Mouse (Mus musculus) midbrain, embryonic 10.5 days (tissue): Measurements from ENCODE around the gene Nckipsd. TPM values are rescaled to one million over a fixed set of nuclear protein-coding genes. Genes with fewer than 3 reads are reported as not detected.

ENCODE experiments used
- DNase-seq: peaks from one replicate; pipeline ENCODE4 v3.0.0-alpha.2; 2017; ENCODE audit warnings: low spot score
- H3K27ac ChIP-seq: fragments of 300-500 bp; sonication (generic); replicated peaks from 2 replicates; pipeline ENCODE4 v1.5.1; 2016; ENCODE audit warnings: mild to moderate bottlenecking
- H3K27me3 ChIP-seq: fragments of 300-500 bp; sonication (generic); 2 replicates; pipeline ENCODE4 v1.6.1; 2016; ENCODE audit warnings: low read depth, mild to moderate bottlenecking; ENCODE audit not compliant: poor library complexity, severe bottlenecking
- H3K36me3 ChIP-seq: fragments of 300-500 bp; sonication (generic); 2 replicates; pipeline ENCODE4 v1.6.1; 2016; ENCODE audit warnings: mild to moderate bottlenecking, moderate library complexity
- H3K4me1 ChIP-seq: fragments of 300-500 bp; sonication (generic); 2 replicates; pipeline ENCODE4 v1.6.1; 2016
- H3K4me3 ChIP-seq: fragments of 300-500 bp; sonication (generic); 2 replicates; pipeline ENCODE4 v1.5.1; 2016; ENCODE audit warnings: mild to moderate bottlenecking, moderate library complexity
- H3K9me3 ChIP-seq: fragments of 300-500 bp; sonication (generic); replicated peaks from 2 replicates; pipeline ENCODE4 v1.6.1; 2016; ENCODE audit warnings: mild to moderate bottlenecking
- WGBS: fragments of 180-500 bp; shearing (Covaris S2); methylation state at CpG from one replicate; pipeline ENCODE4 v1.1.7; 2016; 5-methylcytosine and 5-hydroxymethylcytosine counted together
- polyA plus RNA-seq: library from polyadenylated mRNA; unstranded; fragments of >200 nt; fragmentation: Nextera tagmentation; extraction: Ambion mirVana; gene quantifications from 2 replicates; pipeline ENCODE4 v1.2.1, GENCODE M21; 2016

Gene Nckipsd
- polyA plus RNA-seq, 1 experiment from 2014 or later, result 17.3 TPM

DNA sequence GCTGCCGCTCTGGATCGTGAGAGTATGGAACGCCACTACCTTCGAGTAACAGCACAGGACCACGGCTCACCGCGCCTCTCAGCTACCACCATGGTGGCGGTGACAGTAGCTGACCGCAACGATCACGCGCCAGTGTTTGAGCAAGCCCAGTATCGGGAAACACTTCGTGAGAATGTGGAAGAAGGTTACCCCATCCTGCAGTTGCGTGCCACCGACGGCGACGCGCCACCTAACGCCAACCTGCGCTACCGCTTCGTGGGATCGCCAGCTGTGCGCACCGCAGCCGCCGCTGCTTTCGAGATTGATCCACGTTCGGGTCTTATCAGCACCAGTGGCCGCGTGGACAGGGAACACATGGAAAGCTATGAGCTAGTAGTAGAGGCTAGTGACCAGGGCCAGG is 19.3 kb downstream of the Nckipsd start:
- H3K36me3 ChIP-seq, result peaks cover 29% of the 10 kb centered on the region; the same call in 1 of the 2 replicates
- H3K4me3 ChIP-seq, result peak overlapping the region; percentile 68
- H3K27me3 ChIP-seq, result peaks cover 98% of the 10 kb centered on the region
- DNase-seq, result no peak
- no peak overlapping the region for H3K27ac ChIP-seq
- WGBS, result 15% methylated on average over 34 of the region's 34 CpGs
- H3K9me3 ChIP-seq, result no peaks in the 10 kb centered on the region
- H3K4me1 ChIP-seq, result peaks cover 59% of the 10 kb centered on the region

DNA sequence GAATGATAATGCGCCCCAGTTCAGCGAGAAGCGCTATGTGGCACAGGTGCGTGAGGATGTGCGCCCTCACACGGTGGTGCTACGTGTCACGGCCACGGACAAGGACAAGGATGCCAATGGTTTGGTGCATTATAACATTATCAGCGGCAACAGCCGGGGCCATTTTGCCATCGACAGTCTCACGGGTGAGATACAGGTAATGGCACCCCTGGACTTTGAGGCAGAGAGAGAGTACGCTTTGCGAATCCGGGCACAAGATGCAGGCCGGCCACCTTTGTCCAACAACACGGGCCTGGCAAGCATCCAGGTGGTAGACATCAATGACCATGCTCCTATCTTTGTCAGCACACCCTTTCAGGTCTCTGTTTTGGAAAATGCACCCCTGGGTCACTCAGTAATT is 19.7 kb downstream of the Nckipsd start:
- peak overlapping the region; percentile 68 for H3K4me3 ChIP-seq
- peaks cover 100% of the 10 kb centered on the region for H3K27me3 ChIP-seq
- H3K36me3 ChIP-seq, result peaks cover 31% of the 10 kb centered on the region; the same call in 1 of the 2 replicates
- H3K4me1 ChIP-seq, result peaks cover 64% of the 10 kb centered on the region
- H3K9me3 ChIP-seq, result no peaks in the 10 kb centered on the region
- WGBS, result 63% methylated on average over 18 of the region's 18 CpGs
- DNase-seq, result no peak
- no peak overlapping the region for H3K27ac ChIP-seq

DNA sequence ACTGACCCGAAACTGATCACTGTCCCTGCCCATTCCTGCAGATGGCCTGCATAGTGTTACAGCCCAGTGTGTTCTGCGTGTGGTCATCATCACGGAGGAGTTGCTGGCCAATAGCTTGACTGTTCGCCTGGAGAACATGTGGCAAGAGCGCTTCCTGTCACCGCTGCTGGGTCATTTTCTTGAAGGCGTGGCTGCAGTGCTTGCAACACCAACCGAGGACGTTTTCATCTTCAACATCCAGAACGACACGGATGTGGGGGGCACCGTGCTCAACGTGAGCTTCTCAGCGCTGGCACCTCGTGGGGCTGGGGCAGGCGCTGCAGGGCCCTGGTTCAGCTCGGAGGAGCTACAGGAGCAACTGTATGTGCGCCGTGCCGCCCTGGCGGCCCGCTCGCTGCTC is 23.5 kb downstream of the Nckipsd start:
- peaks cover 80% of the 10 kb centered on the region for H3K27me3 ChIP-seq
- DNase-seq, result no peak
- 10% methylated on average over 23 of the region's 23 CpGs for WGBS
- H3K36me3 ChIP-seq, result peaks cover 68% of the 10 kb centered on the region
- H3K4me3 ChIP-seq, result peak overlapping the region; percentile 66
- no peaks in the 10 kb centered on the region for H3K9me3 ChIP-seq
- H3K27ac ChIP-seq, result no peak overlapping the region
- H3K4me1 ChIP-seq, result peaks cover 37% of the 10 kb centered on the region

DNA sequence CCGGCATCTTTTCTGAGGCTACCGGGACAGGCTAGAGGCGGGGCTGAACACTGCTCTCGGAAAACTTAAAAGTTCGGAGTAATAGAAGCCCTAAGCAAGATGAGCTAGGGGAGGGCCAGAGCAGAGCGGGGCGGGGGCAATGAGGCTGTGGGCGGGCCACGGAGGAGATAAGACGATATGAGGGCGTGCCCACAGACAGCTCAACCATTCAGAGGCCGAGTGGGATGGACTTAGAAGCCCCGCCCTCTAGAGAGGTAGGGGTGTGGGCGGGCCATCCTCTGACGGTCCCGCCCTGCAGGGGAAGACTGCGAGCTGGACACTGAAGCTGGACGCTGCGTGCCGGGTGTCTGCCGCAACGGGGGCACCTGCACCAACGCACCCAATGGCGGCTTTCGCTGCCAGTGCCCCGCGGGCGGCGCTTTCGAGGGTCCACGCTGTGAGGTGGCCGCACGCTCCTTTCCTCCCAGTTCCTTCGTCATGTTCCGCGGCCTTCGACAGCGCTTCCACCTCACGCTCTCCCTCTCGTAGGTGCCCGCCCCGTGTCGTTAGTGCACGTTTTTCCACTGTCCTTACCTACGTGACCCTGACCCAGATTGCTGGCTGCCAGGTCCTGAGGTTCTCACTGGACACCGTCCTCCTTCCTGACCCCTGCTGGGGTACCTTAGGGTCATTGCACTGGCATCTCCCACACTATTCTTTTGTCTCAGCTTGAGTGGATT is 24.4 kb downstream of the Nckipsd start:
- H3K36me3 ChIP-seq, result peaks cover 76% of the 10 kb centered on the region
- H3K4me1 ChIP-seq, result peaks cover 28% of the 10 kb centered on the region
- peak; percentile 92 for DNase-seq
- peaks cover 71% of the 10 kb centered on the region for H3K27me3 ChIP-seq
- H3K9me3 ChIP-seq, result no peaks in the 10 kb centered on the region
- 2% methylated on average over 46 of the region's 46 CpGs for WGBS
- peak overlapping the region; percentile 66 for H3K4me3 ChIP-seq
- H3K27ac ChIP-seq, result no peak overlapping the region

DNA sequence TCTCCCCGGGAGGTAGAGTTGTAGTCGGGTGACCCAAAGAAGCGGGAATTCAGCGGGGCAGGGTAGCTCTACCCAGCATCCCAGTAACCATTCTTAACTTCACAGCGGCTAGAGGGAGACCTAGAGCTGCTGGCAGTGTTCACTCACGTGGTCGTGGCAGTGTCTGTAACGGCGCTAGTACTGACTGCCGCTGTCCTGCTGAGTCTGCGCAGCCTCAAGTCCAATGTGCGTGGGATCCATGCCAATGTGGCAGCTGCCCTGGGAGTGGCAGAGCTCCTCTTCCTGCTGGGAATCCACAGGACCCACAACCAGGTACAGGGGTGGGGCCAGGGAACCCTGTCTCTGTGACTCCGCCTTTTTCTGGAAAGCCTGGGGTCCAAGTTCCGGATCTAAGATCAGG is 34.8 kb downstream of the Nckipsd start:
- Histone ChIP-seq H3K27ac (no peak overlapping the region), H3K4me1 (peaks cover 9% of the 10 kb centered on the region; the same call in 1 of the 2 replicates), H3K4me3 (0 out of 2 replicates have a peak overlapping the region, but pooled peaks have one; percentile 22), H3K27me3 (peaks cover 32% of the 10 kb centered on the region), H3K36me3 (peaks cover 93% of the 10 kb centered on the region), H3K9me3 (no peaks in the 10 kb centered on the region)
- 20% methylated on average over 14 of the region's 14 CpGs for WGBS
- DNase-seq, result no peak

DNA sequence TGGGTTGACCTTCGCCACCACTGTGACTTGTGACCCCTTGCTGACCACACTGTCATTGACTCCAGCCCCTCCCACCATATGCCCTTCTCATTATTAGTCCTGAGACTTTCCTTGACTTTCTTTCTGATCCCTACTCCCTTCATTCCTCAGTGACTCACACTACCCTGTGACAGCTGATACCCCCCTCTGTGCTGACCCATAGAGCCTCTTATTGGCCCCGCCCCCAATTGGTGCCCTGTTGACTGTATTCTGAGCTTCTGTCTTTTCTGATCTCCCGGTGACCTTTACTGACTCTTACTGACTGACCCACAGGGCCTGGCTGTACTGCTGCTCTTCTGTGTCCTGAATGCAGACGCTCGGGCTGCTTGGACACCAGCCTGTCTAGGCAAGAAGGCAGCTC is 37.2 kb downstream of the Nckipsd start:
- no peak overlapping the region for H3K4me3 ChIP-seq
- no peaks in the 10 kb centered on the region for H3K9me3 ChIP-seq
- WGBS, result 76% methylated on average over 5 of the region's 5 CpGs
- peaks cover 94% of the 10 kb centered on the region for H3K36me3 ChIP-seq
- H3K27ac ChIP-seq, result no peak overlapping the region
- peaks cover 32% of the 10 kb centered on the region for H3K27me3 ChIP-seq
- H3K4me1 ChIP-seq, result peaks cover 9% of the 10 kb centered on the region; the same call in 1 of the 2 replicates
- no peak for DNase-seq

DNA sequence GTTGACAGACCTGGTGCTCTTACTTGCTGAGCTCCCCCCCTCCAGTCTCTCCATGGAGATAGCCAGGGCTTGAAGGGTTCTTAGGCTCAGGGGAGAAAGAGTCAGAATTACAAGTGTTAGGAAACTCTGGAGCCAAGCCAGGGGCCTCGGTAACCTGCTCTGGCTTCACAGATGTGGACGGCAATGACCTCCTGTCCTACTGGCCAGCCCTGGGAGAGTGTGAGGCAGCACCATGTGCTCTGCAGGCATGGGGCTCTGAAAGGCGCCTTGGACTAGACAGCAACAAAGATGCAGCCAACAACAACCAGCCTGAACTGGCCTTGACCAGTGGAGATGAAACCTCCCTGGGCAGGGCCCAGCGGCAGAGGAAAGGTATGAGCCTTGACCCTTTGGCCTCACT is 39.2 kb downstream of the Nckipsd start:
- H3K36me3 ChIP-seq, result peaks cover 74% of the 10 kb centered on the region
- no peak overlapping the region for H3K4me3 ChIP-seq
- no peak overlapping the region for H3K27ac ChIP-seq
- WGBS, result 85% methylated on average over 4 of the region's 4 CpGs
- H3K4me1 ChIP-seq, result peaks cover 19% of the 10 kb centered on the region
- H3K9me3 ChIP-seq, result no peaks in the 10 kb centered on the region
- no peak for DNase-seq
- H3K27me3 ChIP-seq, result peaks cover 17% of the 10 kb centered on the region

DNA sequence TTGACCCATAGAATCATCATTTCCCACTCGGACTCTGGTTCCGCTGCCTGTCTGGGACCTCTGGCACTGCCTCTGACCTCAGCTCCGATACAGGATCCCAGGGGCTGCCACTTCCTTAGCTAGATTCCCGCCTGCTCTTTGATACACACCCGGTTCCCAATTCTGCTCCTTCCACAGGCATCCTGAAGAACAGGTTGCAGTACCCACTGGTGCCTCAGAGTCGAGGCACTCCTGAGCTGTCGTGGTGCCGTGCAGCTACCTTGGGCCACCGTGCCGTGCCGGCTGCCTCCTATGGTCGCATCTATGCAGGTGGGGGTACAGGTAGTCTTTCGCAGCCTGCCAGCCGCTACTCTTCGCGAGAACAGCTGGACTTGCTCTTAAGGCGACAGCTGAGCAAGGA is 40.3 kb downstream of the Nckipsd start:
- Histone ChIP-seq H3K4me3 (no peak overlapping the region), H3K9me3 (no peaks in the 10 kb centered on the region), H3K27me3 (peaks cover 6% of the 10 kb centered on the region; the same call in 1 of the 2 replicates), H3K4me1 (peaks cover 23% of the 10 kb centered on the region), H3K27ac (no peak overlapping the region), H3K36me3 (peaks cover 64% of the 10 kb centered on the region)
- DNase-seq, result no peak
- WGBS, result 83% methylated on average over 17 of the region's 17 CpGs

DNA sequence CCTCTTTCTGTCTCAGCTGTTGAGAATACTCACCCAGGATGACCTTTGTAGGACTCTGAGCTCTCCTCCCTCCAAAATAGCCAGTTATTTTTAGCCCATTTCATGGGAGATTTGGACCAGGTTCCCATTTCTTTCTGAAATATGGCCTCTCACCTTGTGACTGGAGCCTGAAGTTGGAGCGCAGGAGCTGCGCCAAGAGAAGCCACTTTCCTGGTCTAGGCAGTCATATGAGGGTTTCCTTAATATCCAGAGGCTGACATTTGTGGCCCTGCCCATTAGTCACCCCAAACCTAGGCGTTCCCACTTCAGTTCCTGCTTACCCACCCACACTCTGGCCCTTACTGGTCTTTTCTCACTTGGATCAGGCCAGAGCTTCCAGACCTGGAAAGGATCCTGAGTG is 44.8 kb downstream of the Nckipsd start, which contains the start of gene Slc26a6:
Gene Slc26a6 (plus strand): TSS at position 308 of the 400 bp plus-strand sequence.
- DNase-seq, result no peak
- Histone ChIP-seq H3K27ac (peak within 1 kb of the TSS; percentile 88), H3K4me1 (peaks cover 39% of the 10 kb centered on the region), H3K4me3 (peak within 1 kb of the TSS; percentile 82), H3K36me3 (peaks cover 36% of the 10 kb centered on the region), H3K9me3 (no peaks in the 10 kb centered on the region), H3K27me3 (peaks cover 16% of the 10 kb centered on the region)
- WGBS, result 81% methylated on average over 3 of the region's 3 CpGs

DNA sequence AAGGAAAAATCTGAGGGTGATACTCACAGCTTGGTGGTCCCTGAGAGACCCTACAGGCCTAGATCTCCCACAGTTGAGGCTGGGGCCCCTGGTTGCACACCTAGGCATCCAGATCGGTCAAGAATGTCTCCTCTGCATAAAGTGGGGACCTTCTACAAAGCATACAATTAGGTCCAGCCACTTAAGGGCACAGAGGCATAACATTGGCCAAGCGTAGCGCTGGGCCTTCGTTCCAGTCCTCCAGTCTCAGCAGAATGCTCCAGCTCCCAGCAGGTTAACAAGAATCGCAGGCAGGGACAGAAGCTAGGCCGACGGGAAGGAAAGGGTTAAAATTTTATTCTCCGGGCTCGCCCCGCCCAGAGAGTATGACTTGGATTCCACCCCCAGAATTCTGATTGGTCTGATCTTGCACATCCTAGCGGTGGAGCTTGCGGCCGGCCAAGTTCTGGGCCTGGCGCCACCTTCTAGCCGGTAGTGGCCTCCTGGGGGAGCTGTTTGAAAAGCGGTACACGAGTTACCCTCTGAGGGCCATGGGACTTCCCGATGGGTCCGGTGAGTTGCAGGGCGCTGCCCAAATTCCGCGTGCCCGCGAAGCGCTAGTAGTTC is 45.6 kb downstream of the Nckipsd start:
- 3% methylated on average over 25 of the region's 25 CpGs for WGBS
- peak overlapping the region; percentile 82 for H3K4me3 ChIP-seq
- H3K9me3 ChIP-seq, result no peaks in the 10 kb centered on the region
- DNase-seq, result peak; percentile 91
- H3K36me3 ChIP-seq, result peaks cover 36% of the 10 kb centered on the region
- H3K4me1 ChIP-seq, result peaks cover 39% of the 10 kb centered on the region
- peak overlapping the region; percentile 88 for H3K27ac ChIP-seq
- H3K27me3 ChIP-seq, result peaks cover 16% of the 10 kb centered on the region

DNA sequence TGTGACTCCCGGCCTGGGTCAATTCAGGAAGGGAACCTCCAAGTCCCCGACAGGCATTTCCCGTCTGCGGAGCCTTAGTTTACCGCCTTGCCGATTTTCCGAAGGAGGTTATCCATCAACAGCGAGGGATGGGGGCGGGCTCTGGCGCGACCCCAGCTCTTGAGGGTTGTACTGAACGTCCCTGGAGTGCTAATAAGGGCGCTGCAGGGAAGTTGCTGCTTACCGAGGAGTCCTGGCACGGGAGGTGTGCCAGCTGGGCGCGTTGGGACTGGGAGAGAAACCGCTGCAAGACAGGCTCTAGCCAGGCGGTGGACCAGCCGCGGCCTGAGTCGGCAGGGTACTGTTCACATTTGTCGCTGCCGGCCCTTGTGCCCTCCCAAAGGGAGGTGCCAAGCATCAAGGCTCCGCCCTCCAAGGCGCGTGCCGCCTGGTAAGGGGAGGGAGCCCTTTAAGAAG is 46.1 kb downstream of the Nckipsd start:
- Histone ChIP-seq H3K4me1 (peaks cover 39% of the 10 kb centered on the region), H3K9me3 (no peaks in the 10 kb centered on the region), H3K4me3 (peak overlapping the region; percentile 82), H3K27me3 (peaks cover 16% of the 10 kb centered on the region), H3K36me3 (peaks cover 35% of the 10 kb centered on the region), H3K27ac (peak overlapping the region; percentile 88)
- DNase-seq, result peak; percentile 86
- WGBS, result under 1% methylated on average over 28 of the region's 28 CpGs

DNA sequence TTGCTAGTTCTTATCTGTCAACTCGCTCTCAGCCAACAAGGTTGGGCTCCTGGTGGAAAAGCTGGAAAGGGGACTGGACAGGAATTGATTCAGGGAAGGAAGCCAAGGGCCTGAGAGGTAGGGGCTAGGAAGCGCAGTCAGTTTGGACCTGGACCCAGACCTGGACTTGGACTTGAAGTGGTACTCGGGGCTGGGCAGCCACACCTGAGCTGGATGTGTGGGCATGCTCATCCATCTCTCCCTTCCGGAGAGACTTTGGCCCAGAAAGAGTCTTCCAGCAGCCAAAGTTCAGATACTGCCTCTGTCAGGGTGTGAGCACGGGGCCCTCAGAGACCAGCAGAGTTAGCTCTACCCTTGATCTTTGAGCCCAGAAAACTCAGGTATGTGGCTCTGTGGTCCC is 47.2 kb downstream of the Nckipsd start:
- DNase-seq, result no peak
- 58% methylated on average over 5 of the region's 5 CpGs for WGBS
- H3K27ac ChIP-seq, result no peak overlapping the region
- peaks cover 16% of the 10 kb centered on the region for H3K27me3 ChIP-seq
- H3K9me3 ChIP-seq, result no peaks in the 10 kb centered on the region
- H3K36me3 ChIP-seq, result peaks cover 34% of the 10 kb centered on the region
- H3K4me1 ChIP-seq, result peaks cover 39% of the 10 kb centered on the region
- peak overlapping the region; percentile 82 for H3K4me3 ChIP-seq
